Mouse (Mus musculus) thymus, postnatal 25 days (tissue): ENCODE measurements around the gene Olfr178.

Source experiments
- DNase-seq: peaks from one replicate; pipeline ENCODE4 v3.0.0; 2022

Gene Olfr178

GRCm38 (mm10) chr16:58891963-58892362 lies at the start of gene Olfr178:
Olfr178 (minus strand) TSS chr16:58892063.
- DNase-seq = no peak

- DNase-seq = no peak
Observed at GRCm38 (mm10) chr16:58929292-58929691, 37.4 kb upstream of the Olfr178 start, which contains the start of gene Olfr180. Olfr180 (minus strand) TSS chr16:58929392.

- no peak for DNase-seq
Observed at GRCm38 (mm10) chr16:58928655-58929054, 36.8 kb upstream of the Olfr178 start, which contains the start of gene Olfr181. Olfr181 (minus strand) TSS chr16:58928755.

GRCm38 (mm10) chr16:58884416-58884815 lies 7.4 kb downstream of the Olfr178 start:
- no peak for DNase-seq

GRCm38 (mm10) chr16:58874668-58875067 lies 17.2 kb downstream of the Olfr178 start, which contains the start of gene Olfr177:
Olfr177 (minus strand) TSS chr16:58874768.
- DNase-seq = no peak

- no peak for DNase-seq
Observed at GRCm38 (mm10) chr16:58861479-58861878, 30.4 kb downstream of the Olfr178 start.

- no peak for DNase-seq
Observed at GRCm38 (mm10) chr16:58860032-58860737, 31.7 kb downstream of the Olfr178 start.
